Mouse (Mus musculus) Patski (cell line): ENCODE measurements around the gene Cbx5. TPM values are rescaled to one million over a fixed set of nuclear protein-coding genes. Genes with fewer than 3 reads are reported as not detected.

Source experiments
- ATAC-seq: fragments of 100-300 bp; one replicate; pipeline ENCODE4 v1.8.0; 2021
- CTCF ChIA-PET: fragments of 350-600 bp; sonication (Branson Sonifier 250); formaldehyde crosslinking; loops from one replicate; lab custom pipeline; 2022; ENCODE audit warnings: inconsistent platforms; lab: Charles Lee
- POLR2A ChIA-PET: fragments of 350-600 bp; sonication (Branson Sonifier 250); formaldehyde crosslinking; loops from one replicate; lab custom pipeline; 2022; ENCODE audit warnings: antibody characterized with exemption, inconsistent platforms; lab: Charles Lee
- DNase-seq: peaks from one replicate; pipeline ENCODE4 v3.0.0-alpha.2; 2011; ENCODE audit warnings: low read depth, low spot score
- H3K27me3 ChIP-seq: fragments of 371-371 bp; one replicate; pipeline ENCODE4 v1.5.1; 2021
- CTCF ChIP-seq: fragments of 100-300 bp; IDR thresholded peaks from one replicate; pipeline ENCODE4 v1.5.1; 2021
- in situ Hi-C: fragments of 300-500 bp; cut with MboI; formaldehyde crosslinking; loops from 3 replicates; pipeline ENCODE4 v1.11.1; 2018; ENCODE audit warnings: low pct_unique_long_range_greater_than_20kb, mixed read lengths
- polyA plus RNA-seq: library from polyadenylated mRNA; unstranded; gene quantifications from one replicate; pipeline ENCODE4 v1.2.3, GENCODE M21; 2021

Cbx5 gene
- polyA plus RNA-seq, 1 experiment from 2014 or later: 92.4 TPM

DNA sequence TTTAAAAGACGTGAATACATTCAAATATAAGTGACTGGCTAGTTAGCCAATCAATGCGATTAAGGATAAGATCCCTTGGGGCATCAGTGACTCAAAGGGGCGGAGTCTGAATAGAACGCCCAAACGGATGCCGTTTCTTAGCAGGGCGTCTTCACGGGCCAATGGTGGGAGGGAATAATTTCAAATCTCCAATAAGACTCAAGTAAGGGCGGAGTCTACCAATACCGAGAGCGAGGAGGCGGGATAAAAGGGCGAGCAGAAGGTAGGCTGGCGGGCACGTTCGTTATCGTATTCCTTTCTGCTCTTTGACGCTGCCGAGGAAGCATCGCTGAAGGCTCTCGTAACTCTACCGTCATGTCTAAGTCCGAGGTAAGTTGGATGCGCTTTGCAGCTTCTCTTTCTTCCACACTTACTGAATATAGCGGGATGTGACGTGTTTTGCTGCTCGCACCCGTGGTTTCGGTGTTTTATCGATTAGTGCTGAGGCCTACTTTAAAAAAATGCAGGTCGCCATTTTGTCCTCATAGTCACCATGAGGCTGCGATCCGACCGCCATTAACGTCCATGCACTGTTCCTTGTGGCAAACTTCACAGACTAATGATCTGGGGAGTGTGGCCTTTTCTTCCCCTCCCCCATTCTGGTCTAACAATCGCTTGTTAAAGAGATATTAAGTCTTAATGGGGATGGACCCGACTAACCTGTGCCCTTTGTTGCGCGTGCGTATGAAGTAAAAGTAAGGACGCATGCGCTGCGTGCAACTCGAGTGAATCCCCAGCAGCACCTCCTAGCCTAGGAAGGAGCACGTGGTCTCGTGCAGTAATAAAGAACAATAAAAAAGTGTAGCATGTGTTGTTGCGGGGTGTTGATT is 778 bp upstream of the Cbx5 start, which contains the start of gene Hnrnpa1:
TSS of gene Hnrnpa1 (plus strand) at position 273 of the 869 bp plus-strand sequence.
- in situ Hi-C loops: no loop called here
- no peaks in the 10 kb centered on the region for H3K27me3 ChIP-seq
- TF ChIP-seq CTCF: no peak
- POLR2A ChIA-PET: interaction anchor here (0.6 to 1.5 kb wide), 5 partner anchors 9 to 698 kb away, joined by 3 to 8 read pairs (median 6); no protein-coding TSS in a partner anchor
- CTCF ChIA-PET: interaction anchor here (0.9 to 2.1 kb wide), 4 partner anchors 10 to 274 kb away, joined by 3 to 5 read pairs (median 3); partner anchors contain the start of gene Hoxc10
- ATAC-seq: peak; percentile 85
- peak; percentile 97 for DNase-seq

DNA sequence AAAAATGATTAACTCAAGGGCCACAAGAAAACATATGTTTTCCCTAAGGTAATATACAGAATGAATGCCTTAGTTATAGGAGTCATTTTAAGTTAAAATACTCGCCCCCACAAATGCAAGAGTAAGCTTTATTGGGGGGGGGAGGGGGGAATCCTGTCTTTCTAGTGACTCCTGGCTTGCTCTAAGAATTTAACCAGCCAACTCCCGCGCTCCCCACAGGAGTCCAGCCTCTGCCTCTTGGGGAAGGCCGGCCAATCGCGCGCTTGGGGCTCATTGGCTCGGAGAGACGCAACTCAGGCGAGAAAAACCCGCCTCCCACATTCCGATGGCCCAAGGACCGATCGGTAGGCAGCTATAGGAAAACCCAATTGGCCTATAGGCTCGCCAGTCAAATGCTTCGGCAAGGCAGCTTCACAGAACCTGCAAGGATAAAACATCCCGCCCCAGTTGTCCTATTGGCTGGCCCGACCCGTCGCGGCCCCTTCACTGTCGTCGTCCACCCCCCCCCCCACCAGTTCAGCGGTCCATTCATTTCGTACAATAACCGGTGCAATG is 409 bp downstream of the Cbx5 start:
- in situ Hi-C loops: no loop called here
- DNase-seq (peak; percentile 88), ATAC-seq (peak; percentile 91)
- no peak for TF ChIP-seq CTCF
- ChIA-PET CTCF (interaction anchor here (2.1 kb wide), 1 partner anchor 273 kb away, joined by 5 read pairs; the partner anchor contains the start of gene Hoxc10), POLR2A (interaction anchor here (1.1 to 1.5 kb wide), 3 partner anchors 8 to 84 kb away, joined by 3 to 6 read pairs (median 5); no protein-coding TSS in a partner anchor)
- H3K27me3 ChIP-seq: no peaks in the 10 kb centered on the region

DNA sequence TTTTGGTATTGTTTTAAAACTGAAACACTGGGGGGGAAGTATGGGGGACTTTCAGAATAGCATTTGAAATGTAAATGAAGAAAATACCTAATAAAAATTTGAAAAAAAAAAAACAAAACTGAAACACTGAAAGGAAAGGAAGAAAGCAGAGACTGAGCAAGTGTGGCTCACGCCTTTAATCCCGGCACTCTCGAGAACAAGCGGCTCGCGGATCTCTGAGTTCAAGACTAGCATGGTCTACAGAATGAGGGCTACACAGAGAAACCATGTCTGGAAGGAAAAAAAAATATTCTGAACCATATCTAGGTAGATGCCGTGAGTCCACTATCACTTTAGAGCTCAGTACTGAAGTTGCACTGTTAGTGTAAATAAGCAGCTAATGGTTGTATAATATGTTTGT is 2.3 kb downstream of the Cbx5 start:
- no peak for TF ChIP-seq CTCF
- ATAC-seq (no peak), DNase-seq (no peak)
- ChIA-PET POLR2A (interaction anchor here (0.6 kb wide), 1 partner anchor 73 kb away, joined by 6 read pairs; the partner anchor contains the start of gene Gpr84), CTCF (interaction anchor here (1.6 kb wide), 1 partner anchor 11 kb away, joined by 4 read pairs; no protein-coding TSS in a partner anchor)
- in situ Hi-C loops: no loop called here
- H3K27me3 ChIP-seq: no peaks in the 10 kb centered on the region

DNA sequence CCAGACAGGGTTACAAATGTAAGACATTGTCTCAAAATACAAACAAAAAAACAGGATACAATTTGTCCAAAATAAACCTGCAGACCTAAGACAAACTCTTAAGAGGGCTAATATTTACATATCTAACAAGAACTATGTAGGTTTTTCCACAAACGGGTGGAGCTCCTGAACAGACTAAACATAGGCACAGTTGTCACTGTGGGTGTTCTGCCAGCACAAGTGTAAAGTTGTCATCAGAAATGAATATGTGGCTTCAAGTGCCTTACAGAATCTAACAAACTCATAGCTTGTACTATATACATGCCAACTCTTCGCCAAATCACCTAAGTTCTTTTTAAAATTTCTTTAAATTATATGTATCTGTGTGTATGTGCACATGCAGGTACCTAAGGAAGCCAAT is 6.5 kb downstream of the Cbx5 start:
- CTCF ChIA-PET: interaction anchor here (1.3 to 1.5 kb wide), 2 partner anchors 39 to 74 kb away, joined by 3 read pairs; no protein-coding TSS in a partner anchor
- DNase-seq: no peak
- POLR2A ChIA-PET: interaction anchor here (0.6 kb wide), 1 partner anchor 35 kb away, joined by 3 read pairs; no protein-coding TSS in a partner anchor
- no peak for ATAC-seq
- H3K27me3 ChIP-seq: no peaks in the 10 kb centered on the region
- in situ Hi-C loops: no loop called here
- TF ChIP-seq CTCF: no peak

DNA sequence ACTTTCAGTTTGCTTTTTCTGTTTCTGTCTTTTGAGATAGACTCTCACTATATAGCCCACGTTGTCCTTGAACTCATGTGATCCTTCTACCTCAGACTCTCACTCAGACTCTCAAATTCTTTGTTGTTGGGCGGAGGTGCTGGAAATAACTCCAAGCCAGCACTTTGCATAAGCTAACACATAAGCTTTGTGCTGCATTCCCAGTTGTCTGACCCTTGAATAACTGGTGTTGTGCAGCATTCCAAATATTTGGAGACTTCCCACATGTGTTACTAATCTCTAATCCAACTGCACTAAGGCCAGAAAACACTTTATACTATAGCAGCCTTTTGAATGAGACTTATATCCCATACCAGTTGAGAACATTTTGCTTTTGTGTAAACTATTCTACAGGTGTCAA is 10.7 kb downstream of the Cbx5 start:
- no peaks in the 10 kb centered on the region for H3K27me3 ChIP-seq
- ATAC-seq: peak; percentile 31
- DNase-seq: no peak
- no peak for TF ChIP-seq CTCF
- ChIA-PET POLR2A (interaction anchor here (0.7 to 1.7 kb wide), 2 partner anchors 8 to 293 kb away, joined by 4 to 5 read pairs; no protein-coding TSS in a partner anchor), CTCF (interaction anchor here (1.2 to 2.0 kb wide), 3 partner anchors 13 to 24 kb away, joined by 3 to 7 read pairs (median 4); no protein-coding TSS in a partner anchor)
- in situ Hi-C loops: no loop called here

DNA sequence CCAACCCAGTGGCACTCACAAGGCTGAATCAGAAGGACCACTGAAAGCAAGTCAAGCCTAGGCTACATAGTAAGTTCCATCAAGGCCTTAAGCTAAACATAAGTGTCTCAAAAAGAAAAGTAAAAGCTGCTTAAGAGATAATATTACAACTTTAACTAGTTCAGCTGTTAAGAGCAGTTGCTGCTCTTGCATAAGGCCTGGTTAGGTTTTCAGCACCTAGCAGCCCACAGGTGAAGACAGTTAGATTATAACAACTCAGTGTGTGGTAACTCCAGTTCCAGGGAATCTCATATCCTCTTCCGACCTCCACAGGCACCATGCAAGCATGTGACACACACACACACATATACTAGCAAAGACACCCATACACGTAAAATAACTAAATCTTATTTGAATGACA is 12.0 kb downstream of the Cbx5 start:
- ChIA-PET CTCF (interaction anchor here (1.1 to 2.1 kb wide), 5 partner anchors 9 to 28 kb away, joined by 3 to 7 read pairs (median 4); no protein-coding TSS in a partner anchor), POLR2A (no interaction called here)
- in situ Hi-C loops: no loop called here
- ATAC-seq (no peak), DNase-seq (no peak)
- no peaks in the 10 kb centered on the region for H3K27me3 ChIP-seq
- TF ChIP-seq CTCF: no peak

DNA sequence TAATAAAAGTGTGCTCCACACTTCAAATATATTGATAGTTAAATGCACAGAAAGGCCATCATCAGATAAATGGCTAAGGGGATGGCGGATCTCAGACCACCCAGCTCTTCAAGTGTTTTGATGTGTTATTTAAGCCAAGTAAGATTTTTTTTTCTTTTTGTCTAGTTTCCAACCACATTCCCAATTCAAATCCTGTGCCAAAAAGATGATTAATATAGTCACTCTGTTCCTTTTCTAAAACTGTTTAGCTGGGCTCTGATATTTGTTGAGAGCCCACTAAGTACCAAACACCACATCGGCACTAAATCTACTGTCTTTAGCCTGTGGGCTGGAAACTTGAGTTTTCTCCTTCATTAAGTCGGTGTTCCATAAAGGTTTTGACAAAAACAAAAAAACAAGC is 12.6 kb downstream of the Cbx5 start:
- in situ Hi-C loops: no loop called here
- no peak for TF ChIP-seq CTCF
- POLR2A ChIA-PET: no interaction called here
- CTCF ChIA-PET: interaction anchor here (1.1 to 2.1 kb wide), 4 partner anchors 10 to 28 kb away, joined by 3 to 7 read pairs (median 4); no protein-coding TSS in a partner anchor
- H3K27me3 ChIP-seq: no peaks in the 10 kb centered on the region
- DNase-seq (no peak), ATAC-seq (no peak)

DNA sequence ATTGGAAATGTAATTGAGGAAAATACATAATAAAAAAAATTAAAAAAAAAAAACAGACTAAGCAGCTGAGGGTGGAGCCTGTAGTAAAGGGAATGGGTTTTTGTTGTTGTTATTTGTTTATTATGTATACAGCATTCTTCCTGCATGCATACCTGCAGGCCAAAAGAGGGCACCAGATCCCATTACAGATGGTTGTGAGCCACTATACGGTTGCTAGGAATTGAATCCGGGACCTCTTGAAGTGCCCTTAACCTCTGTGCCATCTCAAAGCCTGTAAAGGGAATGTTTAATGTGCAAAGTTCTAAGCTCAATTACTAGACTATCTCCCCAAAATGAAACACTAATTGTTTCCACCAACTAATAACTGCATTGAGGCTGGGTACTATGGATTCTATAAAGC is 15.5 kb downstream of the Cbx5 start:
- CTCF ChIA-PET: interaction anchor here (1.0 kb wide), 1 partner anchor 19 kb away, joined by 3 read pairs; no protein-coding TSS in a partner anchor

DNA sequence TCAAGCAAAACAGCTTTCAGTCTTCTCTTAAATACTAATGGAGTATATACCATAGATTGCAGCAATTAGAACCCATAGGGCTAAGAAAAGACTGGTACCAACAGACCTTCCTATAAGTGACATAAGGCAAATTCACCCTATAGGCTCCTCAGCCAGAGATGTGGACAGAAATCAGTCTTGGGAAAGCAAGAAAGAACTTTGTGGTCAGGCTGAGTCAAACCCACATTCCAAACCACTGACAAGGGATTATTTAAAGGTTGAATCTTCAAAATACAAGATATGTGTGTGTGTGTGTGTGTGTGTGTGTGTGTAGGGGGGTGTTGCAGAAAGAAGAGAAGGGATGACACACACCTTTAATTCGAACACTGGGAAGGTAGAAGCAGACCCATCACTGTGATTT is 18.2 kb downstream of the Cbx5 start:
- POLR2A ChIA-PET: interaction anchor here (0.6 to 1.3 kb wide), 4 partner anchors 8 to 1056 kb away, joined by 3 to 8 read pairs (median 4); partner anchors contain the start of gene Hnrnpa1
- no peaks in the 10 kb centered on the region for H3K27me3 ChIP-seq
- CTCF ChIA-PET: interaction anchor here (1.2 to 1.4 kb wide), 2 partner anchors 10 to 39 kb away, joined by 3 to 4 read pairs; no protein-coding TSS in a partner anchor
- ATAC-seq (peak; percentile 55), DNase-seq (peak; percentile 66)
- in situ Hi-C loops: no loop called here
- no peak for TF ChIP-seq CTCF

More for the DNA sequence above, 15.5 kb downstream of the Cbx5 start:
- in situ Hi-C loops: no loop called here
- peak; percentile 31 for TF ChIP-seq CTCF
- DNase-seq (no peak), ATAC-seq (no peak)
- POLR2A ChIA-PET: no interaction called here
- H3K27me3 ChIP-seq: no peaks in the 10 kb centered on the region

DNA sequence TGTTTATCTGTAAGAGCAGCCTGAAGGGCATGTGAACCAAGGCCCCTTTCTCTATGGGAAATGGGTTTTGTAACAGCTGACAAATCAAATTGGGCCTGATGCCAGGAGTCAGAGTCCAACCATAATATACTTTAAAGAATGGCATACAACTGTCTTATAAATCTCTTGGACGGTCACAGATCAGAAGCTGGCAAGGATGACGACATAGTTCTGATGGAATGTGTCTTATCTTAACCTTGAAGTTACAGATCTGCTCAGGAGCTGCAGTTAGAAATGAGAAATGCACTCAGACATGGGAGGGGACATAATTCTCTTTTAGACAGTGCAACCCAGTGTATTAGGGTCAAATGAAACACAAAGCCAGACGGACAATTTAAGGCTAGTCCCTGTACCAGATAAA is 18.8 kb downstream of the Cbx5 start:
- ChIA-PET POLR2A (interaction anchor here (1.3 kb wide), 1 partner anchor 9 kb away, joined by 4 read pairs; no protein-coding TSS in a partner anchor), CTCF (interaction anchor here (1.0 to 1.4 kb wide), 5 partner anchors 9 to 38 kb away, joined by 3 to 4 read pairs (median 4); no protein-coding TSS in a partner anchor)
- no peak for TF ChIP-seq CTCF
- no peaks in the 10 kb centered on the region for H3K27me3 ChIP-seq
- ATAC-seq (peak; percentile 56), DNase-seq (peak; percentile 56)
- in situ Hi-C loops: no loop called here
